Mouse (Mus musculus) gonadal fat pad, adult 2 months (tissue): Measurements from ENCODE around the gene Shld2. TPM values are rescaled to one million over a fixed set of nuclear protein-coding genes. Genes with fewer than 3 reads are reported as not detected.
"Not testable (repeated sequence)": the region's sequence is repeated elsewhere in the genome, so short reads cannot be mapped to it uniquely, and the experiment has no call there.

ENCODE experiments used
- DNase-seq: peaks from one replicate; pipeline ENCODE4 v3.0.0-alpha.2; 2012; ENCODE audit warnings: low read depth
- polyA plus RNA-seq: library from polyadenylated mRNA; depleted of rRNA; stranded (reverse); fragments of >200 nt; gene quantifications from 2 replicates; pipeline ENCODE4 v1.2.3, GENCODE M21; 2012

Gene Shld2
- polyA plus RNA-seq, 1 experiment, result 4.9 TPM

- no peak for DNase-seq
Measured at GRCm38 (mm10) chr14:34281736-34282269, 28.5 kb downstream of the Shld2 start.

GRCm38 (mm10) chr14:34280798-34281197, 29.5 kb downstream of the Shld2 start:
- no peak for DNase-seq

DNA sequence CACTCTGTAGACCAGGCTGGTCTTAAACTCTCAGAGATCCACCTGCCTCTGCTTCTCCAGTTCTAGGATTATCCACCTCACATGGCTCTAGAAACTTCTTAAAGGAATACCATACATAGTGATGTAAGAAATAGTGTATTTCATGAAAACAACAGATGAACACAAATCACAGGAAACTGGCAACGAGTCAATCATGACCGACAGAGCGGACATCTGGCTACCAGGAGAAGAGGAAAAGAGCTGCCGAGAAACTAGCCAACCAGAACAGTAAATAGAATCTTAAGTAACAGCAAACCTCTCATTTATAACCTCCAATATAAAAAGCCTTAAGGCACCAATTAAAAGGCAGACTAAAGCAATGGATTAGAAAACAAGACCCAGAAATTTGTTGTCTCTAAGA, 30.6 kb downstream of the Shld2 start:
- DNase-seq, result no peak

DNA sequence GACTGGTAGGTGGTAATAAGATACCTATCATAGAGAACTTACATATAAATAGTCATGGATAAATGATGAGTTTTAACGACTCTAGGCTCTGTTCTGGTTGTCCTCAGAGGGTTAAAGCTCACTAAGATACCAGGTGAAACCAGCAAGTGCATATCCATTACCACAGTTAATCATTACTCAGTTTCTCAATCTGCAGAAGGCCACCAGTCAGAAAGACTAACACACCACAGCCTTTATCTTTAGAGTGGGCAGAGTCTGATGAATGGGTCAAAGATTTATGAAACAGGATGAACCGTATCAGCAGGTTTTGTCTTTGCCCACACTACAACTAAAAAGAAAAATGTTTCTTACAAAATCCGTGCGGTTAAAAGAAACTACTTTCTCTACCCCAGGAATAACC, 35.1 kb downstream of the Shld2 start:
- DNase-seq, result no peak

GRCm38 (mm10) chr14:34274141-34274540, 36.2 kb downstream of the Shld2 start:
- DNase-seq, result no peak

DNA sequence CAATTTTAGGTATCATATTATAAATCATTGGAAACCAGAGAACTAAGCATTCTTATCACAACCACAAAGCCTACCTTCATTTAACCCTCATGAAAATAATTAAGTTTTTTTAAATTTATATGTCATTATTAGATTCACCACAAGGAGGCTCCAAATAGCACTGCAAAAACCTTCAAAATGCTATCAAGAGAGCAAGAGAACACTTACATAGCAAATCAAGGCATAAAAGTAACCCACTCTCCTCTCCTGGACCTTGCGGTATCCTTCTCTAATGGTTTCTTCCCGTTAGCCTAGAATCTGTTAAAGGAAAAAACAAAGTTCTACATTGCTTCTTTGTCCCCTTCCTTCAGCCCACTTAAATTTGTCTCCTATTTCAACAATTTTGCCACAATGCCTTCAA, 37.0 kb downstream of the Shld2 start:
- DNase-seq, result no peak

GRCm38 (mm10) chr14:34268046-34268445, 42.2 kb downstream of the Shld2 start:
- DNase-seq, result no peak

DNA sequence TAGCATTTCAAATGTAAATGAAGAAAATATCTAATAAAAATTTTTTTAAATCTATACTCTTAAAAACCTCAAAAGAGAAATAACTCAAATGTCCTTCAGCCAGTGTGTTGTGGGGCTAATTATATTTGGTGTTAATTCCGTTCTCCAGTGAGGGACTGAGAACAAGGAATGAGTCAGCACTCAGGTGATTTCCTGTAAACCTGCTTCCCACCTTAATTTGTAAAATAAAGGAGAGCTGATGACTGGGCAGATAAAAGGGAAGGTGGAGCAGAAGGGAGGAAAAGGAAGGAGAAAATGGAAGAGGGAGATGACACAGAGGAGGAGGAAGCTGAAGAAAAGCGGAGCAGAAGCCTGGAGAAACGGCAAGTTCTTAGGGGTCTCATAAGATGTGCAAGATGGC, 51.8 kb downstream of the Shld2 start:
- DNase-seq, result not testable (repeated sequence)

DNA sequence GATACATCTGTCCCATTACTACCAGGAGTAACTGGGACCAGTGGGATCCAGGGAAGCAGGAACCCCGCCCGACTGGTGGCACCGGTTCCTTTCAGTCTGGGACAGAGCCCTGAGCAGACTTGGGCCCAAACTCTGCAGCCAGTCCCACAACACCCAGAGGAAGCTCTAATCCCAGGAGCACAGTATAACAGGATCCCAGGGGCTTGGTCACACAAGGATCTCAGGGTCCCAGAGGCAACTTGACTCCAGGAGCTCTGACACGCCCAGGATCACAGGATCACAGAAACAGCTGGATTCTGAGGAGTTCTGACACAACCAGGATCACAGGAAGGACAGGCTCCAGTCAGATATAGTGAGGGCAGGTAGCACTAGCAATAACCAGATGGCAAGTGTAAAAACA, 57.0 kb downstream of the Shld2 start:
- no peak for DNase-seq

GRCm38 (mm10) chr14:34252470-34253145, 57.7 kb downstream of the Shld2 start:
- DNase-seq, result no peak

DNA sequence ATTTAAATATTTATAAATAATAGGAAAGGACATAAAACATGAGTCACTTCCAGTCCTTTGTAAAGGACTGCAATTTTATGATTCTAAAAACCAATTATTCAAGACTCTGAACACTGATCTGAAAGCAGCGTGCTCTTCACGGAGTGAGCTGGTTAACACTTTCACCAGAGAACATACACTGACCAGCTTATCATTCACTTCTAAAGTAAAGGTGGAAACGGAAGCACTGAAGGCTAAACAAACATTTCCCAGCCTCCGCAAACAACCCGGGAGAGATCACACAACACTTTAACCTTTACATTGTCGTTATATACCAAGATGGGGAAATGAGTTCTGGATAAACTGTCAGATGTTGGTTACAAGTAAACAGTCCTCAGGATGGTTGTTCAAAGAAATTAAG, 69.6 kb downstream of the Shld2 start:
- DNase-seq, result no peak

DNA sequence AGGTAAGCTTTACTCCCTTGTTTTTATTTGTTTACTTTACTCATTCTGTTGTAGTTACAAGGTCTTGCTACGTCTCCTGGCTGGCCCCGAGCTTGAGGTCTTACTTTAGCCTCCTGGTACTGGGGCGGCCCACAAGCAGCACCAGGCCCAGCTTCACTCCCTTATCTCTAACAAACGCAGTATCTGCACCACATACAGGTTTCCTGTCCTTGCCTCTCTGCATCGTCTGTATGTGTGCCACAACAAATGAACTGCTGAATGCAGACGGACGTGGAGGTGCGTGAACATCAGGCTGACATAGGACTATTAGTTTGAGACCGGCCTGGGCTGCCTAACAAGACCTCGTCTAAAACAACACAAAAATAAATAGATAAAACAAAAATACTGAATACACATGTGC, 70.0 kb downstream of the Shld2 start:
- DNase-seq, result no peak

- DNase-seq, result no peak
Measured at GRCm38 (mm10) chr14:34234630-34235380, 75.5 kb downstream of the Shld2 start.

DNA sequence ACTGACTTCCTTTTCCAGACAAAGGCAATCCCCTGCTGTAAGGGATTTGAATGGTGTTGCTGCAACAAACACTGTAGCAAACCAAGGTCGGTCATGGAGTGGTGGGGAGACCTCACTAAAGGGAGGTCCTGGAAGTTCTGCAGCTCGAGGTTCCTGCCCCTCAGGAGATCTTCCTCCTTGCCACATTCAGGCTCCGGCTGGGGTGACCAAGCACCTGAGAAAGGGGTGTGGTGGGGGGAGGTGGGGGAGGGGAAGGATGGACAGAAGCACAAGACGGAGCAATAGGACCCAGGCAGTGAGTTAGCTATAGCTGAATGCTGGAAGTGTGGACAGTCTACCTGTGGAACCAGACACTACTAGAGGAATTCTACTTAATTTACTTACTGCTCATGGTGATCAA, 76.4 kb downstream of the Shld2 start:
- no peak for DNase-seq

DNA sequence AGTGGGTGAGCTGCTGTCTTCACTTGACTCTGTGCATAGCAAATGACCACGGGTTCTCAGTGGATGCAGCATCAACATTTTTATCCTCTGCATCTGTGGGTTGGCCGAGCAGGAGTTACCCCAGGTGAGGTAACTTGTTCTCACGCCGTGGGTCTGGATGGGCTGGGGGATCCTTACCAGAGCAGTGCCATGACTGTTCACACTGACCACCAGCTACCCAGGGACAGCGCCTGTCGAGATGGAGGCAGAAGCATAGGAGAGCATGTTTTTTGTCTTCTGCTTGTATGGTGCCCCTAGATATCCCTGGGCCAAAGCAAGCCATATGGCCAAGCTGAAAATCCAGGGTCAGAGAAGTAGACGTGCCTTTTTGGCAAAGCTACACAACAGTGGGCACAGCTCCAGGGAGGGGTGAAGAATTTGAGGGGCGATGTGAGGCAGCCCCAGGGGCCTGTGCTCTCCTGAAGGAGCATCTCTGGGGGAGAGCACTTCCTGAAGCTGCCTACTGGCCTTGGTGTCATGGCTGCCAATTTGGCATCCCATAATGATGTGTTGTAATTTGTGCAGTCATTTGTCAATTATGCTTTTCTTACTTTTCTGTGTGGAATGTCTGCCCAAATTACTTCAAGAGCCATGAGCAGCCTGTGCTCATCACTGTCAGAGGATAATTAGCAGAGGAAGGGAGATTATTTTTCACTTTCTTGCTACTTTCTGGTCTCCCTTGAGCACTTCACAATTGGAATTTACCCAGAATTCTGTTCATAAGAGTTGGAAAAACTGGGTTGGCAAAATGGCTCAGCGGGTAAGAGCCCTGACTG, 77.2 kb downstream of the Shld2 start:
- no peak for DNase-seq

DNA sequence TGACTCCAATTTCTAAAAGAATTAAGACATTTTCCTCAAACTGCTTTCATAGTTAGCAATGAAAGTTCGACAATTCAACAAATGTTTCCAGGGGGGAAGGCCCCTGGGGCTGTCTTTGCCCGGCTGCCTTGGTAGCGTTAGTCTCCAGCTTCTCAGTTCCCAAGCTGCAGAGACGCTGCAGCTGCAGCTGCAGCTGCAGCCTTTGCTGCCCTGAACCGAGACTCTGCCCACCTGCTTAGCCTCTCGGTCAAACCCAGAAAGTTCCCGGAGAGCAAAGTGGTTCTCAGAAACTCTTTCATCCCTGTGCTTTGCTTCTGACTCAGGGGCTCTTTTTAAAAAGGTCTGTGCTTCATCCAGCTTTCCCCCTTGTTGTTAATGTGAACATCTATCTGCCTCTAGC, 78.0 kb downstream of the Shld2 start:
- DNase-seq, result no peak

GRCm38 (mm10) chr14:34228830-34229506, 81.3 kb downstream of the Shld2 start:
- DNase-seq, result no peak

DNA sequence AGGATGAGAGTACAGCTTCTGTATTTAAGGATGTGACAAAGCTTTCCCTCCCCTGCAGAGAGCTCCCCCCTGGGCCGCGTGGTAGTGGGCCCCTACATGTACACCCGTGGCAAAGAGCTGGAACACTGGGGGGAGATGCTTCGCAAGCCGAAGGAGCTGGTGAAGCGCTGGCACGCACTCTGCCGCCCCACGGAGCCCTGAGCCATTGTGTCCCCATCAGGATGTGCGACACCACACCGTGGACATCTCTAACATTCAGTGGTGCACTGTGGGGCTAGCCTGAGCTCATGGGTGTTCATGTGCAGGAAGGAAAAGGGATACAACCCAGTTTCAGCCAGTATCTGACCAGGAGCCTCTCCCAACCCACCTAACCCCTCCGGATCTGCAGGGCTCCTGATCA, 82.3 kb downstream of the Shld2 start:
- DNase-seq, result no peak

DNA sequence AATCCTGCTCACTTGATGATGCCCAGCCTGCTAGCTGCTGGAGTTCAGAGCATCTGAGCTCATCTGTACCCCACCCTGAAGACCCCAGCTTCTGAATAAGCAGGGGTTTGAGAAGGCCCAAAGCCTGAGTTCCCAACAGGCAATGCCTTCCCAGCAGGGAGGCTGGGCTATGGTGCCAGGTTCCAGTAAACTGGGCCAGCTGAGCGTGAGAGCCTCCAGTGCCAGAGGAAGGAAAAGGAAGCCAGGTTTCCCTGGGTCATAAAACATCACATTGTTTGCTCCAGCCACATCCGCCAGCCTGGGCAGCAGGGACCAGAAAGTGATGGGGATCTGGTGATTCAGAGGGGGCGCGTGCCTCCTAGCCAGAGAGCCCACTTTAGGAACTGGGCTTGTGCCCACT, 83.7 kb downstream of the Shld2 start:
- no peak for DNase-seq

DNA sequence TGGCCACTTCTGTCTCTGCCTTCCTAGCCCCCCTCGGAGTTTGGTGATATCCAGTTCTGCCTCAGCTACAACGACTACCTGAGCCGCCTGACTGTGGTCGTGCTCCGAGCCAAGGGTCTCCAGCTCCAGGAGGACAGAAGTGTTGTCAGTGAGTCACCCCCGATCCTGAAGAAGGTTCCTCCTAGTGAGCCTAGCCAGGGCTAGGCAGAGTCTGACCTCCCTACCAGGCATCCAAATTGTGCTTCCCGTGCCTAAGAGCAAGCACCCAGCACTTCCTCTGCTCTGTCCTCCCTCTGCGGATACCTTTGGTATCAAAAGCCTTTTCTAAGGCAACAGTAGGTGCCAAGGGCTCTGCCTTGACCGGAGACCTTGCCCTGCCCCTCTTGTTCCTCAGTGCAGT, 84.3 kb downstream of the Shld2 start:
- DNase-seq, result no peak

DNA sequence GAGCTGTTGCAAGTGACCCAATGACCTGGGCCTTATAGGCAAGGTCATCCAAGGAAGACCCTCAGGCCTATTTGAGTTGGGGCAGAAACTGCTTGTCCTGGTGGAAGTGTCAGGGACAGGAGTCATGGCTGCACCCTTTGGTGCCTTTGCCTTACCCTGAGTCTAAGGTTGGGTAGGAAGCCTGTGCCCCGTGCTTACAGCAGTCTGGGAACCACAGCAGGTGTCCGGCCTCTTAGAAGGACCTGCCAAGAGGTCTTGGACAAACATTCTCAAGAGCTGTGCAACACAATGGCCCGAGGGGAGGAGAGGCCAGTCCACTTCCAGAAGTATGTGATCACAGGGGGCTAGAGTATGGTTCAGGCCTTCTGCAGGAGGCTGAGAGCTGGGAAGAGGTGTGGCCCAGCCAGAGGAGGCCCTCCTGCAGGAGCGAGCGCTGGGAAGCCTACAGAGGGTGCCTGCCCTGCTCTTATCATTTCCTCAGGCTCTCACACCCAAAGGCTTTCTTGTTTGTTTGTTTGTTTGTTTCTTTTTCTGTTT, 86.9 kb downstream of the Shld2 start:
- no peak for DNase-seq
